Mouse (Mus musculus): ENCODE data around the gene Olfr550. TPM values are rescaled to one million over a fixed set of nuclear protein-coding genes. Genes with fewer than 3 reads are reported as not detected.
"Not testable (repeated sequence)": the region's sequence is repeated elsewhere in the genome, so short reads cannot be mapped to it uniquely, and the experiment has no call there.

Gene Olfr550
- polyA plus RNA-seq, 1 experiment from 2014 or later, result not detected

GRCm38 (mm10) chr7:102573174-102573830, 2.1 kb downstream of the Olfr550 start:
- Histone ChIP-seq H3K36me3 (ENCODE audit: control insufficient read depth, insufficient read depth, low read length) (no peaks in the 10 kb centered on the region), H3K27me3 (ENCODE audit: control insufficient read depth, insufficient read depth, low read length) (no peaks in the 10 kb centered on the region), H3K4me1 (ENCODE audit: control insufficient read depth, insufficient read depth, low read length) (no peaks in the 10 kb centered on the region), H3K9ac (ENCODE audit: low read depth, low read length) (no peak overlapping the region), H3K4me3 (ENCODE audit: low read length) (no peak overlapping the region), H3K9me3 (ENCODE audit: control insufficient read depth, low read length) (no peaks in the 10 kb centered on the region), H3K27ac (ENCODE audit: low read depth, low read length) (no peak overlapping the region), H3K4me2 (replicated peaks; ENCODE audit: low read depth, low read length) (no peak overlapping the region)
- ATAC-seq (ENCODE audit: low FRiP score, low TSS enrichment), result no peak
- WGBS, result 86% methylated on average over 3 of the region's 3 CpGs

- Histone ChIP-seq H3K27me3 (ENCODE audit: control insufficient read depth, insufficient read depth, low read length) (no peaks in the 10 kb centered on the region), H3K9me3 (ENCODE audit: control insufficient read depth, low read length) (no peaks in the 10 kb centered on the region), H3K4me3 (ENCODE audit: low read length) (no peak overlapping the region), H3K4me1 (ENCODE audit: control insufficient read depth, insufficient read depth, low read length) (no peaks in the 10 kb centered on the region), H3K36me3 (ENCODE audit: control insufficient read depth, insufficient read depth, low read length) (no peaks in the 10 kb centered on the region), H3K4me2 (replicated peaks; ENCODE audit: low read depth, low read length) (no peak overlapping the region), H3K27ac (ENCODE audit: low read depth, low read length) (no peak overlapping the region), H3K9ac (ENCODE audit: low read depth, low read length) (no peak overlapping the region)
- 78% methylated on average over 6 of the region's 6 CpGs for WGBS
- no peak for ATAC-seq (ENCODE audit: low FRiP score, low TSS enrichment)
Measured at GRCm38 (mm10) chr7:102575998-102576397, 4.8 kb downstream of the Olfr550 start.

- H3K4me3 ChIP-seq (ENCODE audit: low read length), result no peak within 1 kb of the TSS
- no peak within 1 kb of the TSS for H3K4me2 ChIP-seq (replicated peaks; ENCODE audit: low read depth, low read length)
- H3K36me3 ChIP-seq (ENCODE audit: control insufficient read depth, insufficient read depth, low read length), result no peaks in the 10 kb centered on the region
- no peak within 1 kb of the TSS for H3K9ac ChIP-seq (ENCODE audit: low read depth, low read length)
- H3K4me1 ChIP-seq (ENCODE audit: control insufficient read depth, insufficient read depth, low read length), result no peaks in the 10 kb centered on the region
- no peak for ATAC-seq (ENCODE audit: low FRiP score, low TSS enrichment)
- H3K9me3 ChIP-seq (ENCODE audit: control insufficient read depth, low read length), result no peaks in the 10 kb centered on the region
- no peak within 1 kb of the TSS for H3K27ac ChIP-seq (ENCODE audit: low read depth, low read length)
- WGBS, result 90% methylated on average over 3 of the region's 3 CpGs
- H3K27me3 ChIP-seq (ENCODE audit: control insufficient read depth, insufficient read depth, low read length), result no peaks in the 10 kb centered on the region
Measured at GRCm38 (mm10) chr7:102591786-102592185, 20.5 kb downstream of the Olfr550 start, which contains the start of gene Olfr551. Gene Olfr551 (minus strand): TSS chr7:102591886.

- no peak for ATAC-seq (ENCODE audit: low FRiP score, low TSS enrichment)
- Histone ChIP-seq H3K4me2 (replicated peaks; ENCODE audit: low read depth, low read length) (no peak within 1 kb of the TSS), H3K9ac (ENCODE audit: low read depth, low read length) (no peak within 1 kb of the TSS), H3K9me3 (ENCODE audit: control insufficient read depth, low read length) (no peaks in the 10 kb centered on the region), H3K4me1 (ENCODE audit: control insufficient read depth, insufficient read depth, low read length) (no peaks in the 10 kb centered on the region), H3K4me3 (ENCODE audit: low read length) (no peak within 1 kb of the TSS), H3K27ac (ENCODE audit: low read depth, low read length) (no peak within 1 kb of the TSS), H3K36me3 (ENCODE audit: control insufficient read depth, insufficient read depth, low read length) (no peaks in the 10 kb centered on the region), H3K27me3 (ENCODE audit: control insufficient read depth, insufficient read depth, low read length) (no peaks in the 10 kb centered on the region)
- 67% methylated on average over 1 of the region's 1 CpGs for WGBS
Measured at GRCm38 (mm10) chr7:102597378-102598031, 26.3 kb downstream of the Olfr550 start, which contains the start of gene Olfr552. Gene Olfr552 (plus strand): TSS chr7:102597770.

- no peak for ATAC-seq (ENCODE audit: low FRiP score, low TSS enrichment)
- H3K27ac ChIP-seq (ENCODE audit: low read depth, low read length), result no peak within 1 kb of the TSS
- H3K4me3 ChIP-seq (ENCODE audit: low read length), result no peak within 1 kb of the TSS
- no peaks in the 10 kb centered on the region for H3K4me1 ChIP-seq (ENCODE audit: control insufficient read depth, insufficient read depth, low read length)
- H3K9ac ChIP-seq (ENCODE audit: low read depth, low read length), result no peak within 1 kb of the TSS
- no peaks in the 10 kb centered on the region for H3K36me3 ChIP-seq (ENCODE audit: control insufficient read depth, insufficient read depth, low read length)
- no peaks in the 10 kb centered on the region for H3K27me3 ChIP-seq (ENCODE audit: control insufficient read depth, insufficient read depth, low read length)
- no peaks in the 10 kb centered on the region for H3K9me3 ChIP-seq (ENCODE audit: control insufficient read depth, low read length)
- no peak within 1 kb of the TSS for H3K4me2 ChIP-seq (replicated peaks; ENCODE audit: low read depth, low read length)
Measured at GRCm38 (mm10) chr7:102618118-102618517, 46.9 kb downstream of the Olfr550 start, which contains the start of gene Olfr553. Gene Olfr553 (minus strand): TSS chr7:102618218.

GRCm38 (mm10) chr7:102619608-102620007, 48.4 kb downstream of the Olfr550 start:
- no peak overlapping the region for H3K27ac ChIP-seq (ENCODE audit: low read depth, low read length)
- ATAC-seq (ENCODE audit: low FRiP score, low TSS enrichment), result no peak
- no peaks in the 10 kb centered on the region for H3K4me1 ChIP-seq (ENCODE audit: control insufficient read depth, insufficient read depth, low read length)
- no peak overlapping the region for H3K4me2 ChIP-seq (replicated peaks; ENCODE audit: low read depth, low read length)
- H3K9me3 ChIP-seq (ENCODE audit: control insufficient read depth, low read length), result no peaks in the 10 kb centered on the region
- H3K9ac ChIP-seq (ENCODE audit: low read depth, low read length), result no peak overlapping the region
- no peaks in the 10 kb centered on the region for H3K36me3 ChIP-seq (ENCODE audit: control insufficient read depth, insufficient read depth, low read length)
- H3K27me3 ChIP-seq (ENCODE audit: control insufficient read depth, insufficient read depth, low read length), result no peaks in the 10 kb centered on the region
- WGBS, result 67% methylated on average over 5 of the region's 5 CpGs
- H3K4me3 ChIP-seq (ENCODE audit: low read length), result no peak overlapping the region

GRCm38 (mm10) chr7:102620368-102620767, 49.1 kb downstream of the Olfr550 start:
- not testable (repeated sequence) for H3K9me3 ChIP-seq (ENCODE audit: control insufficient read depth, low read length); H3K4me1 ChIP-seq (ENCODE audit: control insufficient read depth, insufficient read depth, low read length); H3K36me3 ChIP-seq (ENCODE audit: control insufficient read depth, insufficient read depth, low read length); H3K27me3 ChIP-seq (ENCODE audit: control insufficient read depth, insufficient read depth, low read length); H3K9ac ChIP-seq (ENCODE audit: low read depth, low read length); H3K4me2 ChIP-seq (replicated peaks; ENCODE audit: low read depth, low read length); ATAC-seq (ENCODE audit: low FRiP score, low TSS enrichment); H3K4me3 ChIP-seq (ENCODE audit: low read length); H3K27ac ChIP-seq (ENCODE audit: low read depth, low read length)
- WGBS, result 85% methylated on average over 17 of the region's 19 CpGs

Other genes with a start within 250 kb of the Olfr550 start
- 159 and 198 TPM in 2 replicates for gene Rrm1, start 129.7 kb upstream of the Olfr550 start, polyA plus RNA-seq (2014; fragmentation: Nextera tagmentation; extraction: Ambion mirVana)
- 0.63 and 0.80 TPM in 2 replicates for gene Olfr543, start 89.8 kb upstream of the Olfr550 start, polyA plus RNA-seq (2014; fragmentation: Nextera tagmentation; extraction: Ambion mirVana)
- 0.10 TPM in 1 of 2 replicates, not detected in the other for gene Olfr544, start 83.1 kb upstream of the Olfr550 start, polyA plus RNA-seq (2014; fragmentation: Nextera tagmentation; extraction: Ambion mirVana)
- gene Olfr545, start 71.9 kb upstream of the Olfr550 start, polyA plus RNA-seq (2014; fragmentation: Nextera tagmentation; extraction: Ambion mirVana), result not detected in 2 replicates
- gene Olfr547, start 36.7 kb upstream of the Olfr550 start, polyA plus RNA-seq (2014; fragmentation: Nextera tagmentation; extraction: Ambion mirVana), result not detected in 2 replicates
- gene Olfr548-ps1, start 30.5 kb upstream of the Olfr550 start, polyA plus RNA-seq (2014; fragmentation: Nextera tagmentation; extraction: Ambion mirVana), result not detected in 2 replicates
- gene Olfr549, start 21.6 kb upstream of the Olfr550 start, polyA plus RNA-seq (2014; fragmentation: Nextera tagmentation; extraction: Ambion mirVana), result not detected in 2 replicates
- gene Trim21, start 6.0 kb upstream of the Olfr550 start, polyA plus RNA-seq (2014; fragmentation: Nextera tagmentation; extraction: Ambion mirVana), result 0.68 and 1.5 TPM in 2 replicates
- gene Olfr551, start 20.4 kb downstream of the Olfr550 start, polyA plus RNA-seq (2014; fragmentation: Nextera tagmentation; extraction: Ambion mirVana), result not detected in 2 replicates
- gene Olfr552, start 26.3 kb downstream of the Olfr550 start, polyA plus RNA-seq (2014; fragmentation: Nextera tagmentation; extraction: Ambion mirVana), result not detected in 2 replicates
- gene Olfr553, start 46.8 kb downstream of the Olfr550 start, polyA plus RNA-seq (2014; fragmentation: Nextera tagmentation; extraction: Ambion mirVana), result not detected in 2 replicates
- gene Olfr554, start 67.0 kb downstream of the Olfr550 start, polyA plus RNA-seq (2014; fragmentation: Nextera tagmentation; extraction: Ambion mirVana), result not detected in 2 replicates
- not detected in 2 replicates for gene Olfr555, start 87.4 kb downstream of the Olfr550 start, polyA plus RNA-seq (2014; fragmentation: Nextera tagmentation; extraction: Ambion mirVana)
- not detected in 2 replicates for gene Olfr556, start 93.5 kb downstream of the Olfr550 start, polyA plus RNA-seq (2014; fragmentation: Nextera tagmentation; extraction: Ambion mirVana)
- gene Trim68, start 115.9 kb downstream of the Olfr550 start, polyA plus RNA-seq (2014; fragmentation: Nextera tagmentation; extraction: Ambion mirVana), result 10.4 and 15.4 TPM in 2 replicates
- gene Olfr557, start 124.5 kb downstream of the Olfr550 start, polyA plus RNA-seq (2014; fragmentation: Nextera tagmentation; extraction: Ambion mirVana), result not detected in 2 replicates
- 0.20 and 0.36 TPM in 2 replicates for gene Olfr558, start 130.8 kb downstream of the Olfr550 start, polyA plus RNA-seq (2014; fragmentation: Nextera tagmentation; extraction: Ambion mirVana)
- gene Olfr33, start 147.6 kb downstream of the Olfr550 start, polyA plus RNA-seq (2014; fragmentation: Nextera tagmentation; extraction: Ambion mirVana), result not detected in 2 replicates
- gene Olfr559, start 156.0 kb downstream of the Olfr550 start, polyA plus RNA-seq (2014; fragmentation: Nextera tagmentation; extraction: Ambion mirVana), result not detected in 2 replicates
- gene Olfr560, start 187.9 kb downstream of the Olfr550 start, polyA plus RNA-seq (2014; fragmentation: Nextera tagmentation; extraction: Ambion mirVana), result not detected in 2 replicates
- 0.22 and 0.27 TPM in 2 replicates for gene Olfr78, start 188.0 kb downstream of the Olfr550 start, polyA plus RNA-seq (2014; fragmentation: Nextera tagmentation; extraction: Ambion mirVana)
- not detected in 2 replicates for gene Olfr561, start 199.8 kb downstream of the Olfr550 start, polyA plus RNA-seq (2014; fragmentation: Nextera tagmentation; extraction: Ambion mirVana)
- not detected in 2 replicates for gene Olfr564, start 232.0 kb downstream of the Olfr550 start, polyA plus RNA-seq (2014; fragmentation: Nextera tagmentation; extraction: Ambion mirVana)

All from kidney, embryonic 14.5 days (tissue).